Mouse (Mus musculus) midbrain, embryonic 13.5 days (tissue): ENCODE measurements around the gene Ddx4. TPM values are rescaled to one million over a fixed set of nuclear protein-coding genes. Genes with fewer than 3 reads are reported as not detected.
"Not testable (repeated sequence)": the region's sequence is repeated elsewhere in the genome, so short reads cannot be mapped to it uniquely, and the experiment has no call there.

Experiments
- ATAC-seq: fragments of 200-750 bp; cut with Nextera tagmentation; 2 replicates; pipeline ENCODE4 v1.8.0; 2017; ENCODE audit warnings: mild to moderate bottlenecking, moderate TSS enrichment, moderate library complexity
- H3K27ac ChIP-seq: fragments of 300-500 bp; sonication (generic); 2 replicates; pipeline ENCODE4 v1.5.1; 2015; ENCODE audit warnings: inconsistent platforms, mild to moderate bottlenecking, moderate library complexity
- H3K27me3 ChIP-seq: fragments of 300-500 bp; sonication (generic); 2 replicates; pipeline ENCODE4 v1.6.1; 2015; ENCODE audit warnings: mild to moderate bottlenecking, inconsistent platforms
- H3K36me3 ChIP-seq: fragments of 300-500 bp; sonication (generic); 2 replicates; pipeline ENCODE4 v1.6.1; 2015; ENCODE audit warnings: mild to moderate bottlenecking, inconsistent platforms
- H3K4me1 ChIP-seq: fragments of 300-500 bp; sonication (generic); replicated peaks from 2 replicates; pipeline ENCODE4 v1.6.1; 2015; ENCODE audit warnings: inconsistent platforms
- H3K4me2 ChIP-seq: fragments of 300-500 bp; sonication (generic); replicated peaks from 2 replicates; pipeline ENCODE4 v1.6.1; 2015; ENCODE audit warnings: moderate library complexity, mild to moderate bottlenecking, inconsistent platforms
- H3K4me3 ChIP-seq: fragments of 300-500 bp; sonication (generic); replicated peaks from 2 replicates; pipeline ENCODE4 v1.5.1; 2015; ENCODE audit warnings: mild to moderate bottlenecking, inconsistent platforms
- H3K9ac ChIP-seq: fragments of 300-500 bp; sonication (generic); replicated peaks from 2 replicates; pipeline ENCODE4 v1.6.1; 2015; ENCODE audit warnings: mild to moderate bottlenecking, inconsistent platforms
- H3K9me3 ChIP-seq: fragments of 300-500 bp; sonication (generic); 2 replicates; pipeline ENCODE4 v1.6.1; 2016; ENCODE audit warnings: mild to moderate bottlenecking, inconsistent platforms
- WGBS: fragments of 180-500 bp; shearing (Covaris S2); methylation state at CpG from one replicate; pipeline ENCODE4 v1.1.7; 2015; 5-methylcytosine and 5-hydroxymethylcytosine counted together
- polyA plus RNA-seq: library from polyadenylated mRNA; unstranded; fragments of >200 nt; fragmentation: Nextera tagmentation; extraction: Ambion mirVana; gene quantifications from 2 replicates; pipeline ENCODE4 v1.2.1, GENCODE M21; 2015

Ddx4 gene
- polyA plus RNA-seq, 1 experiment from 2014 or later: 0.87 TPM

GRCm38 (mm10) chr13:112625566-112625965, 26.7 kb downstream of the Ddx4 start:
- Histone ChIP-seq H3K9me3 (no peaks in the 10 kb centered on the region), H3K4me3 (no peak overlapping the region), H3K27me3 (no peaks in the 10 kb centered on the region), H3K4me2 (no peak overlapping the region), H3K9ac (no peak overlapping the region), H3K36me3 (no peaks in the 10 kb centered on the region), H3K27ac (no peak overlapping the region), H3K4me1 (no peaks in the 10 kb centered on the region)
- no peak for ATAC-seq

DNA sequence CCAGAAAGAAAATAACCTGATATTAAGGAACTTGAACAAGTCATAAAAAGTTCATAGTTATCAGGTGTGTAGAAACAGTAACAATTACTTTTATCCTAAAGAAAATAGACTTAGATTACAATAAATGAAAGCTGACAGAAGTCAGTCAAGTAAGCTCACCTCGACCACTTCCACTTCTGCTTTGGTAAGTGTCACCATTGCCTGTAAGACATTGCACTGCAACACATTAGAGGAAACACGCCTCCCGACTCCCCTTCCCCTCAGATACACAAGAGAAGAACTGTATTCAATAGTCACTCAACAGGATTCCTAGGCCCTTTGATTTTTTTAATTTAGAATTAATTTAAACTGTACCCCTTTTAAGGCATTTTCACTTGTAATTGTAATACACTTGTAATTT, 27.7 kb downstream of the Ddx4 start:
- Histone ChIP-seq H3K36me3 (no peaks in the 10 kb centered on the region), H3K9ac (no peak overlapping the region), H3K4me3 (no peak overlapping the region), H3K9me3 (no peaks in the 10 kb centered on the region), H3K4me2 (no peak overlapping the region), H3K27ac (no peak overlapping the region), H3K4me1 (no peaks in the 10 kb centered on the region), H3K27me3 (no peaks in the 10 kb centered on the region)
- no peak for ATAC-seq
- WGBS: 79% methylated on average over 3 of the region's 3 CpGs

GRCm38 (mm10) chr13:112623656-112624055, 28.6 kb downstream of the Ddx4 start:
- Histone ChIP-seq H3K27ac (no peak overlapping the region), H3K9ac (no peak overlapping the region), H3K9me3 (no peaks in the 10 kb centered on the region), H3K4me3 (no peak overlapping the region), H3K4me2 (no peak overlapping the region), H3K36me3 (no peaks in the 10 kb centered on the region), H3K4me1 (no peaks in the 10 kb centered on the region), H3K27me3 (no peaks in the 10 kb centered on the region)
- WGBS: 57% methylated on average over 7 of the region's 7 CpGs
- no peak for ATAC-seq

GRCm38 (mm10) chr13:112621592-112621991, 30.7 kb downstream of the Ddx4 start:
- Histone ChIP-seq H3K27ac (no peak overlapping the region), H3K9me3 (no peaks in the 10 kb centered on the region), H3K27me3 (no peaks in the 10 kb centered on the region), H3K4me2 (no peak overlapping the region), H3K36me3 (no peaks in the 10 kb centered on the region), H3K4me1 (no peaks in the 10 kb centered on the region), H3K9ac (no peak overlapping the region), H3K4me3 (no peak overlapping the region)
- WGBS: 80% methylated on average over 3 of the region's 3 CpGs
- ATAC-seq: no peak

GRCm38 (mm10) chr13:112608606-112609005, 43.7 kb downstream of the Ddx4 start:
- H3K9ac ChIP-seq: no peak overlapping the region
- no peaks in the 10 kb centered on the region for H3K4me1 ChIP-seq
- H3K4me3 ChIP-seq: no peak overlapping the region
- no peak for ATAC-seq
- H3K27me3 ChIP-seq: no peaks in the 10 kb centered on the region
- 91% methylated on average over 3 of the region's 3 CpGs for WGBS
- no peaks in the 10 kb centered on the region for H3K9me3 ChIP-seq
- no peak overlapping the region for H3K4me2 ChIP-seq
- no peaks in the 10 kb centered on the region for H3K36me3 ChIP-seq
- H3K27ac ChIP-seq: no peak overlapping the region

- Histone ChIP-seq H3K4me2 (no peak overlapping the region), H3K27me3 (no peaks in the 10 kb centered on the region), H3K36me3 (no peaks in the 10 kb centered on the region), H3K9me3 (no peaks in the 10 kb centered on the region), H3K9ac (no peak overlapping the region), H3K4me3 (no peak overlapping the region), H3K4me1 (no peaks in the 10 kb centered on the region), H3K27ac (no peak overlapping the region)
- ATAC-seq: no peak
- WGBS: 71% methylated on average over 4 of the region's 4 CpGs
Measured at GRCm38 (mm10) chr13:112604411-112604810, 47.9 kb downstream of the Ddx4 start.

GRCm38 (mm10) chr13:112603839-112604238, 48.4 kb downstream of the Ddx4 start:
- 97% methylated on average over 1 of the region's 1 CpGs for WGBS
- no peaks in the 10 kb centered on the region for H3K9me3 ChIP-seq
- no peak overlapping the region for H3K4me3 ChIP-seq
- no peaks in the 10 kb centered on the region for H3K27me3 ChIP-seq
- H3K9ac ChIP-seq: no peak overlapping the region
- no peak overlapping the region for H3K4me2 ChIP-seq
- H3K36me3 ChIP-seq: no peaks in the 10 kb centered on the region
- ATAC-seq: no peak
- no peaks in the 10 kb centered on the region for H3K4me1 ChIP-seq
- H3K27ac ChIP-seq: no peak overlapping the region

DNA sequence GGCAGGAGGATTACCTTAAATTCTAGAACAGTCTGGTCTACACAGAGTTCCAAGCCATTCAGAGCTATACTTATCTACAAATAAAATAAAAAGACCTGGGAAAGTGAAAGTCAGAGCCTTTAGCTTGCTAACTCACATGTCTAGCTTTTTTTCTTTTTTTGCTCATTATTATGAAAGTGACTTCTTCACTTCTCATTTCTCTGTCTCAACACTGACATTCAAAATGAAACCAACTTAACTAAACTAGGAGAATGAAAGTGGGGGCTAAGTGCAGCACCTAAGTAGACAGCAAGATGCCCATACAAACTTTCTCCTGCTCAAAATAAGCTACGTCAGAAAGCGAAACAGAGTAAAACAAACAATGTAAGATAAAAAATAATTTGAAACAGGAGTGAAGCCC, 49.7 kb downstream of the Ddx4 start:
- no peaks in the 10 kb centered on the region for H3K9me3 ChIP-seq
- ATAC-seq: no peak
- no peaks in the 10 kb centered on the region for H3K27me3 ChIP-seq
- no peak overlapping the region for H3K4me2 ChIP-seq
- H3K27ac ChIP-seq: no peak overlapping the region
- no peaks in the 10 kb centered on the region for H3K36me3 ChIP-seq
- H3K4me3 ChIP-seq: no peak overlapping the region
- 90% methylated on average over 2 of the region's 2 CpGs for WGBS
- H3K4me1 ChIP-seq: no peaks in the 10 kb centered on the region
- no peak overlapping the region for H3K9ac ChIP-seq

DNA sequence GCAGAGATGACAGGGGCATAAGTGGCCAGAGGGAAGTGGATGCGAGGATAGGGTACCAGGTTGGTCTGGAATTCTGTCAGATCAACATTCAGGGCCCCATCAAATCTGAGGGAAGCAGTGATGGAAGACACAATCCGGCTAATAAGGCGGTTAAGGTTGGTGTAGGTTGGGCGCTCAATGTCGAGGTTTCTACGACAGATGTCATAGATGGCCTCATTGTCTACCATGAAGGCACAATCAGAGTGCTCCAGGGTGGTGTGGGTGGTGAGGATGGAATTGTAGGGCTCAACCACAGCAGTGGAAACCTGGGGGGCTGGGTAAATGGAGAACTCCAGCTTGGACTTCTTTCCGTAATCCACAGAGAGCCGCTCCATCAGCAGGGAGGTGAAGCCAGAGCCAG, 58.0 kb downstream of the Ddx4 start, which contains the start of gene Il31ra:
Gene Il31ra (minus strand): TSS at position 101 of the 400 bp plus-strand sequence.
- not testable (repeated sequence) for H3K9ac ChIP-seq, H3K4me3 ChIP-seq, H3K4me2 ChIP-seq, H3K4me1 ChIP-seq, H3K9me3 ChIP-seq, H3K36me3 ChIP-seq, H3K27me3 ChIP-seq, ATAC-seq, H3K27ac ChIP-seq
- WGBS: 94% methylated on average over 6 of the region's 8 CpGs

GRCm38 (mm10) chr13:112590254-112590653, 62.0 kb downstream of the Ddx4 start:
- Histone ChIP-seq H3K4me1 (no peaks in the 10 kb centered on the region), H3K27ac (no peak overlapping the region), H3K4me2 (no peak overlapping the region), H3K4me3 (no peak overlapping the region), H3K36me3 (no peaks in the 10 kb centered on the region), H3K9ac (no peak overlapping the region), H3K27me3 (no peaks in the 10 kb centered on the region), H3K9me3 (no peaks in the 10 kb centered on the region)
- no peak for ATAC-seq
- WGBS: 62% methylated on average over 2 of the region's 2 CpGs

- no peak for ATAC-seq
- Histone ChIP-seq H3K4me3 (no peak overlapping the region), H3K27me3 (no peaks in the 10 kb centered on the region)
Measured at GRCm38 (mm10) chr13:112589625-112590024, 62.6 kb downstream of the Ddx4 start.

DNA sequence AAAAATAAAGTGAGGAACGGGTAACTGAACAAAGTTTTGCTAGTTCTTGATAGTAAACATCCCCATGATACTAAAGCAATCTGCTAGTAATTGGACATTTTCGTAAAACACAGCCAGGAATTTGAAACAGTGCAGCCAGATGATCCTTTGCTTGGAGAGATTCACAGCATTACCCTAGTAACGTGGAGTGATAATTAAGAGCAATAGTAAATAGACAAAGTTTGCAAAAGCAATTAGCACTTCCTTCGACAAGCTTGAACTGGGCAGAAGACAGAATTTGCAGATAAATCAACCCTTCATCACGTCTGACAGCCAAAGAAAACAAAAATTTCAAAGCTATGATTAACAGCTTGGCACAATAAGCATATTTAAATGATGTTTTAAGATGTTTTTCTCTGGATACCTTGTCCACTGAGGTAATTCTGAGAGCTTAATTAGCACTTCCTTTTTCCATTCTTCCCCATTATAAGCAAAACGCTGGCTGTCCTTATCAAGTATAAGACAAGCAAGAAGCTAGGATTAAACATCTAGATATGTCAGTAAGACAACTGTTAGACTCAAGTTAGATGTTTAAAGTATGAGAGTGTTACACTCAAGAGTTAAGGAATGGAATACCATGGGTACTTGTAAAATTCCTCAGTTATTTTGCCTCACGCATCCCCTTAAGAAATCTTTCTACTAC, 67.6 kb downstream of the Ddx4 start:
- H3K9me3 ChIP-seq: no peaks in the 10 kb centered on the region

More at GRCm38 (mm10) chr13:112589625-112590024, 62.6 kb downstream of the Ddx4 start:
- Histone ChIP-seq H3K4me2 (no peak overlapping the region), H3K9me3 (no peaks in the 10 kb centered on the region), H3K4me1 (no peaks in the 10 kb centered on the region), H3K9ac (no peak overlapping the region), H3K36me3 (no peaks in the 10 kb centered on the region), H3K27ac (no peak overlapping the region)

DNA sequence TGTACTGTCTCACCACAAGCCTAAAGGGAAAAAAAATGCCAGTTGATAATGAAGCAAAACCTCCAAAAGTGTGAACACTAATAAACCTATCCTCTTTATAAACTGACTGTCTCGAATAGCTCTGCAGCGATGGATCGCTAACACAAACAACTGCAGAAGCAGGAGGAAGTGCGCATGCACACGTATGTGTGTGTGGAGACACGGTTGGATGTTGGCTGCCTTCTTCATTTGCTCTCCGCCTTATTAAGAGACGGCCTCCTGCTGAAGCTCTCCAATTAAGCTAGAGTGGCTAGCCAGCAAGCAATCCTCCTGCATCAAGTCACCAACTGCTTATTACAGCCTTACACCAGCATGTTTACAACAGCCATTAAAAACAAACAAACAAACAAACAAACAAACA, 70.0 kb downstream of the Ddx4 start:
- H3K4me1 ChIP-seq: 0 out of 2 replicates have a peak, but pooled peaks cover 7% of the 10 kb centered on the region
- no peak for ATAC-seq

More for the DNA sequence above, 67.6 kb downstream of the Ddx4 start:
- H3K4me3 ChIP-seq: no peak overlapping the region
- ATAC-seq: no peak
- no peaks in the 10 kb centered on the region for H3K36me3 ChIP-seq
- H3K27me3 ChIP-seq: no peaks in the 10 kb centered on the region
- H3K9ac ChIP-seq: no peak overlapping the region
- H3K4me2 ChIP-seq: no peak overlapping the region
- H3K4me1 ChIP-seq: 0 out of 2 replicates have a peak, but pooled peaks cover 7% of the 10 kb centered on the region
- H3K27ac ChIP-seq: no peak overlapping the region
- WGBS: 77% methylated on average over 7 of the region's 7 CpGs

More for the DNA sequence above, 70.0 kb downstream of the Ddx4 start:
- Histone ChIP-seq H3K36me3 (no peaks in the 10 kb centered on the region), H3K4me3 (no peak overlapping the region), H3K9me3 (0 out of 2 replicates have a peak, but pooled peaks cover 3% of the 10 kb centered on the region), H3K9ac (no peak overlapping the region), H3K27ac (no peak overlapping the region), H3K27me3 (no peaks in the 10 kb centered on the region), H3K4me2 (no peak overlapping the region)
- WGBS: 91% methylated on average over 8 of the region's 8 CpGs
